Mouse (Mus musculus): ENCODE data around the gene Myocos. TPM values are rescaled to one million over a fixed set of nuclear protein-coding genes. Genes with fewer than 3 reads are reported as not detected.
"Not testable (repeated sequence)": the region's sequence is repeated elsewhere in the genome, so short reads cannot be mapped to it uniquely, and the experiment has no call there.

The Myocos gene
- total RNA-seq (2021) = not detected

- DNase-seq (ENCODE audit: low spot score in 2 of 2) = no peak
- intact Hi-C loops (cut with DNase I) = no loop called here
These were observed at the start of gene Myocos for GRCm38 (mm10) chr1:162658119-162658518. Gene Myocos, minus strand, starts transcription at chr1:162658219.

- DNase-seq (ENCODE audit: low spot score in 2 of 2) = no peak
- intact Hi-C loops (cut with DNase I) = no loop called here
These were observed 42.5 kb upstream of the Myocos start for GRCm38 (mm10) chr1:162700389-162701066.

DNA sequence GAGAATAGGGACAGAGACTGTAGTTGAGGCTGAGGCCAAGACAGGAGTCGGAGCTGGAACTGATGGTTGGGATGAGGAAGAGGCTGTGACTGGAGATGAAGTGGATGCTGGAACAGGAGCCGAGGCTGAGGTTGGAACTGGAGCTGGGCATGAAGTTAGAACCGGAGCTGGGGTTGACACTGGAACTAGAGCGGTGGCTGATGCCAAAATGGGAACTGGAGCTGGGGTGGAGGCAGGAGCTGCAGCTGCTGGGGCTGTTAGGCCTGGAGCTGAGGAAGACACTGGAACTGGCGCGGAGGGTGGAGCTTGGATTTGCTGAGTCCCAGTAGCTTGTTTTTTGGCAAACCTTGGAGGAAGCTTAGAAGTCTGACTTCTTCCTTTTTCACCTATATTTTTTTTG lies 39.8 kb upstream of the Myocos start:
- no peak for DNase-seq (ENCODE audit: low spot score in 2 of 2)
- intact Hi-C loops (cut with DNase I) = no loop called here

GRCm38 (mm10) chr1:162693721-162694120 lies 35.7 kb upstream of the Myocos start:
- intact Hi-C loops (cut with DNase I) = no loop called here
- DNase-seq (ENCODE audit: low spot score in 2 of 2) = no peak

GRCm38 (mm10) chr1:162665486-162666174 lies 7.6 kb upstream of the Myocos start:
- intact Hi-C loops (cut with DNase I) = loop anchor here (2.0 to 10.0 kb wide), 2 partner anchors 117 to 311 kb away; partner anchors contain the start of gene Mettl13
- no peak for DNase-seq (ENCODE audit: low spot score in 2 of 2)

DNA sequence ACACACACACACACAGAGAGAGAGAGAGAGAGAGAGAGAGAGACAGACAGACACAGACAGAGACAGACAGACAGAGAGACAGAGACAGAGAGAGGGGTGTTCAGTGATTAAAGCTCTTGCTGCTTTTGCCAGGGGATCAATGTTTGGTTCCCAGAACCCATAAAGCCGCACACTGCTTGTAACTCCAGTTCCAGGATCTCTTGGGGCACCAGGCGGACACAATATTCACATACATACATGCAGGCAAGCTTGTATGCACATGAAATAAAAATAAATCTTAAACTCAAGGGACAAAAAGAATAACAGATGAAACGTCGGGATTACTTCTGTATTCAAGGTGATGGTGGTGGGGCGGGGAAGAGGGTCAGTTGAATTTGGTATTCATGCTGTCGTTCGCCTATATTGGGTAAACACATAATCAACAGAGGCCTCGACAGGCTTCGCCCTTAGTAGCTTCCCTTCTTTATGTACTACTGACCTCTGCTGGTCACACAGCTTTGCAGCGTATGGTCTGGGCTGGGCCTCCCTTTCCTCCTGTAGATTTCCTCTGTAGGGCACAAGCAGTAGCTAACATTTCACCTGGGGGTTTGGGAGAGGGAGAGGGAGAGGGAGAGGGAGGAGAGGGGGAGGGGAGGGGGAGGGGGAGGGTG lies 6.9 kb upstream of the Myocos start:
- intact Hi-C loops (cut with DNase I) = loop anchor here (2.0 to 10.0 kb wide), 2 partner anchors 116 to 310 kb away; partner anchors contain the start of gene Mettl13
- peak; percentile 46 to 66 for DNase-seq (ENCODE audit: low spot score in 2 of 2)

- intact Hi-C loops (cut with DNase I) = loop anchor here (10.0 kb wide), 1 partner anchor 306 kb away; no protein-coding TSS in a partner anchor
These were observed 2.3 kb upstream of the Myocos start for GRCm38 (mm10) chr1:162660276-162660860.

DNA sequence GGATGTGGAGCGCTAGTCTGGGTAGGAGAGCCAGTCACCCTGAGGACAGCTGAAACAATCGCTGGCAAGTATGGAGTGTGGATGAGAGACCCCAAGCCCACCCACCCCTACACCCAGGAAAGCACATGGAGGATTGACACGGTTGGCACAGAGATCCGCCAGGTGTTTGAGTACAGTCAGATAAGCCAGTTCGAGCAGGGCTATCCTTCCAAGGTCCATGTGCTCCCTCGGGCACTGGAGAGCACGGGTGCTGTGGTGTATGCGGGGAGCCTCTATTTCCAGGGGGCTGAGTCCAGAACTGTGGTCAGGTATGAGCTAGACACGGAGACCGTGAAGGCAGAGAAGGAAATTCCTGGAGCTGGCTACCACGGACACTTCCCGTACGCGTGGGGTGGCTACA lies 9.6 kb downstream of the Myocos start:
- intact Hi-C loops (cut with DNase I) = no loop called here
- no peak for DNase-seq (ENCODE audit: low spot score in 2 of 2)

More at GRCm38 (mm10) chr1:162660276-162660860, 2.3 kb upstream of the Myocos start:
- no peak for DNase-seq (ENCODE audit: low spot score in 2 of 2)

GRCm38 (mm10) chr1:162646083-162646686 lies 11.8 kb downstream of the Myocos start:
- intact Hi-C loops (cut with DNase I) = no loop called here
- DNase-seq (ENCODE audit: low spot score in 2 of 2) = no peak

DNA sequence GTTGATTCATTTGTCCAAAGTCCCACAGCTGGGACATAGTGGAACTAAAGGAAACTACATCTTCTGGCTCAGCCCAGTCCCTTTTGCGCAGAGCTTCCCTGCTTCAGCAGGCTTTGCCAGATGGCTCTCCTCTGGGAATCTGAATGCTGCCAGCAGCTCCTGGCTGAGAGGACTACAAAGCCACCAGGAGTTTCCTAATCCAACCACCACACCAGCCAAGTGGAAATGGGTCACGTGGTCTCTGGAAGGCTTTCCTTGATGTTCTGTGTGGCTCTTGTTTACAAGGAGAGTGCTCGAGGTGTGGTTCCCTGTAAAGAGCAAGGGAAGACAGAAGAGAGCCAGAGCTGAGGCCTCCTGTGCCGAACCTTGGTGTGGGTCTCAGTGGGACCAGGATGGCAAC lies 14.3 kb downstream of the Myocos start:
- DNase-seq (ENCODE audit: low spot score in 2 of 2) = peak; percentile 44 to 47
- intact Hi-C loops (cut with DNase I) = no loop called here

DNA sequence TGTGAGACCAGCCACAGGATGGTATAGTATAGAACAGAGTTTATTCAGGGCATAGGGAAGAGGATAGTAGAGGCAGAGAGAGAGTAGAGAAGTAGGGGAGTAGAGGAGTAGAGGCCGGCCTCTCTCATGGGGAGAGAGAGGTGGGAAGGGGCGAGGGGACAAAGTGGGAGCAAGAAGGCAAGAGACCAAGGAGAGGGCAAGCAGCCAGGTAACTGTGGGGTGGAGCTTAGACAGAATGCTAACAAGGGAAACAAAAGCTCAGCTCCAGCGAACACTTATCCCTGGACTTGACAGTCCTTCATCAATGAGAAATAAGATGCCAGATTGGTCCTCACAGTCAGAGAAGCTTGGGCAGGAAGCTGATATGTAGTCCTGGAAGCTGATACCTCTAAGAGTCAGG lies 15.4 kb downstream of the Myocos start:
- DNase-seq (ENCODE audit: low spot score in 2 of 2) = no peak
- intact Hi-C loops (cut with DNase I) = no loop called here

GRCm38 (mm10) chr1:162639861-162640260 lies 18.2 kb downstream of the Myocos start:
- intact Hi-C loops (cut with DNase I) = no loop called here
- DNase-seq (ENCODE audit: low spot score in 2 of 2) = no peak

- intact Hi-C loops (cut with DNase I) = no loop called here
- no peak for DNase-seq (ENCODE audit: low spot score in 2 of 2)
These were observed 18.8 kb downstream of the Myocos start, which contains the start of gene Myoc for GRCm38 (mm10) chr1:162639051-162639750. Gene Myoc, plus strand, starts transcription at chr1:162639155.

DNA sequence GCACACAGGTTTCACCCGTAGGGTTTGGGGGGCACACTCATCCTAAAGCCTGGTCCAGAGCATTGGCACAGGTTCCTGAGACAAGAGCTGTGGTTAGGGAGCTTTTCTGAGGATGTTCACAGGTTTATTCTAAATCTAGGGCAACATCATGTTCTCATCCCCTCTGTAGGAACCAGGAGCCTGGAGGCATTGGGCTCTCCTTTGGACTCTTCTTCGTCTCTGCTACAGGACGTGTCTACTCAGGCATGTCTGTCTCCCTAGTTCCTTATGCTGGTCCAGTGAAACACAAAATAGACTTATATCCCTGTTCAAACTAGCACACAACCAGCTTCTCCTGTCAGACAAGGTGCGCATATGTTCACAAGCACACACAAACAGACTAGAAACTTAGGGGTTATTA lies 19.5 kb downstream of the Myocos start:
- intact Hi-C loops (cut with DNase I) = no loop called here
- DNase-seq (ENCODE audit: low spot score in 2 of 2) = no peak

GRCm38 (mm10) chr1:162636516-162636915 lies 21.5 kb downstream of the Myocos start:
- intact Hi-C loops (cut with DNase I) = no loop called here
- no peak for DNase-seq (ENCODE audit: low spot score in 2 of 2)

GRCm38 (mm10) chr1:162635291-162635931 lies 22.6 kb downstream of the Myocos start:
- intact Hi-C loops (cut with DNase I); DNase-seq (ENCODE audit: low spot score in 2 of 2): not testable (repeated sequence)

DNA sequence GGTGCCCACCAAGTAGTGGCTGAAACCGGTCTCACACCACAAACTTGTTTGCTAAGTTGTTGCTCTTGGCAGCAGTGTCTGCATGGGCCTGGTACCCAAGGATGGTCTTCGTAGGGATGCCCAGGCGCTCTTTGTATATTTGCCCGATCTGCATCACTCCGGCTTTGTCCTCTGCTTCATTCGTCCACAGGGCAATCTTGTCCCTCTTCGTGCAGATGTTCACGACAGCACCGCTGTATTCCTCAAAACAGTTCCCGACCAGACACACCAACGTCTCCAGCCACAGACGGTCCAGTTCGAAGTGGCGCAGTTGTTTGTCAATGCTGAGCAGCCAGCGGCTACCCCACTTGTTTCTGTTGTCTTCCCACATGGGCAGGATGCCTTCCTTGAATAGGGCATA lies 29.7 kb downstream of the Myocos start:
- intact Hi-C loops (cut with DNase I) = not testable (repeated sequence)

DNA sequence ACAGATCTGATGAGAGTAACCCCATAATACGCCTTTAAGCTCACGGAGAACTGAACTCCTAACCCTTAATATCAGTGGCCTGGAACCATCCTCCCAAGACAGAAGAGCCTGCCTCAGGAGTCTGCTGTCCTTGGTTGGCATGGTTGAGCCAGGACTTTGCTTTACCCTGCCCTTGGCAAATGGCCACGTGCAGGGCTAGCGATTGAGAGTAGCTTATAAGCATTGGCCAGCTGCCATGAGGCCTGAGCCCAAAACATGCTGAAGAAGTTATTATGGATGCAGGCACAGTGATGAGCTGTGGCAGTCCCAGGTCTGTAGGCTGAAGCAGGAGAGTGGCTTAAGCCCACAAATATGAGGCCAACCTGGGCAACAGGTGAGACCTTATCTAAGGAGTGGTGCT lies 30.2 kb downstream of the Myocos start:
- intact Hi-C loops (cut with DNase I); DNase-seq (ENCODE audit: low spot score in 2 of 2): not testable (repeated sequence)

More for the DNA sequence above, 29.7 kb downstream of the Myocos start:
- DNase-seq (ENCODE audit: low spot score in 2 of 2) = not testable (repeated sequence)

DNA sequence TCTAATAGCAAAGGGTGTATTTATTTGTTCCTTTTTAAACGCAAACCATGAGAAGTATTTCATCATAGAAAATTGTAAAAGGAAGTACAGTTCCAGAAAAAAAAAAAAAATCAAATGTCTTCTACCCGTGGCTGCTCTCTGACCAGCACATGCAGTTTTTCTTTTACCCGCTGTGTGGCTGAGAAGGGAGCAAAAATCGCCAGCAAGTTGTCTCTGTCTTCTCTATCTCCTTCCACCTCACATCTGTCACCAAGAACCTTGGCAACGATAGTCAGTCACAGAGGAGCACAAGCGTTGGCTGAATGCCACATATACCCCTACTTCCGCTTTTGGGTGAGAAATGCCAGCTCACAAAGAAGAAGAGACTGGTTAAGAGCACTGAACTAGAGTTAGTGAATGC lies 32.8 kb downstream of the Myocos start:
- DNase-seq (ENCODE audit: low spot score in 2 of 2) = no peak
- intact Hi-C loops (cut with DNase I) = no loop called here
